Mouse (Mus musculus) heart, postnatal 0 days (tissue): ENCODE measurements at regions not wholly inside any gene's neighbourhood (a gene's known extent, or its start where the extent isn't known, plus 50 kb on each side); places are given as distances from the start of the nearest gene placed in this dataset.

Experiments used
- ATAC-seq: fragments of 200-750 bp; cut with Nextera tagmentation; 2 replicates; pipeline ENCODE4 v1.8.0; 2017; ENCODE audit warnings: low read depth, moderate number of reproducible peaks, moderate library complexity; ENCODE audit not compliant: insufficient read depth
- DNase-seq: peaks from one replicate; pipeline ENCODE4 v3.0.0-alpha.2; 2016; ENCODE audit warnings: low spot score
- H3K27ac ChIP-seq: fragments of 300-500 bp; sonication (generic); 2 replicates; pipeline ENCODE4 v1.5.1; 2014; ENCODE audit warnings: low read depth, mild to moderate bottlenecking
- H3K27me3 ChIP-seq: fragments of 300-500 bp; sonication (generic); 2 replicates; pipeline ENCODE4 v1.6.1; 2014; ENCODE audit warnings: low read length, mixed read lengths; ENCODE audit not compliant: control insufficient read depth, insufficient read depth
- H3K36me3 ChIP-seq: fragments of 300-500 bp; sonication (generic); replicated peaks from 2 replicates; pipeline ENCODE4 v1.6.1; 2014; ENCODE audit warnings: low read length, mixed read lengths; ENCODE audit not compliant: control insufficient read depth, insufficient read depth
- H3K4me1 ChIP-seq: fragments of 300-500 bp; sonication (generic); 2 replicates; pipeline ENCODE4 v1.6.1; 2014; ENCODE audit warnings: antibody characterized with exemption; ENCODE audit not compliant: control insufficient read depth, insufficient read depth
- H3K4me2 ChIP-seq: fragments of 300-500 bp; sonication (generic); 2 replicates; pipeline ENCODE4 v1.6.1; 2014; ENCODE audit warnings: low read depth, mild to moderate bottlenecking, low read length, moderate library complexity
- H3K4me3 ChIP-seq: fragments of 300-500 bp; sonication (generic); 2 replicates; pipeline ENCODE4 v1.5.1; 2014; ENCODE audit warnings: low read depth, low read length
- H3K9ac ChIP-seq: fragments of 300-500 bp; sonication (generic); replicated peaks from 2 replicates; pipeline ENCODE4 v1.6.1; 2014; ENCODE audit warnings: low read depth, low read length, mixed read lengths
- H3K9me3 ChIP-seq: fragments of 300-500 bp; sonication (generic); replicated peaks from 2 replicates; pipeline ENCODE4 v1.6.1; 2016; ENCODE audit warnings: low read length; ENCODE audit not compliant: control insufficient read depth
- CTCF ChIP-seq: IDR thresholded peaks from 2 replicates; pipeline ENCODE4 v1.5.1; 2016; ENCODE audit warnings: antibody characterized with exemption, control low read depth, low read depth
- EP300 ChIP-seq: IDR thresholded peaks from 2 replicates; pipeline ENCODE4 v1.6.1; 2016; ENCODE audit warnings: antibody characterized with exemption, low read depth
- WGBS: fragments of 180-500 bp; shearing (Covaris S2); extraction: QIAGEN DNeasy Blood & Tissue Kit; methylation state at CpG from one replicate; pipeline ENCODE4 v1.1.7; 2014; 5-methylcytosine and 5-hydroxymethylcytosine counted together

DNA sequence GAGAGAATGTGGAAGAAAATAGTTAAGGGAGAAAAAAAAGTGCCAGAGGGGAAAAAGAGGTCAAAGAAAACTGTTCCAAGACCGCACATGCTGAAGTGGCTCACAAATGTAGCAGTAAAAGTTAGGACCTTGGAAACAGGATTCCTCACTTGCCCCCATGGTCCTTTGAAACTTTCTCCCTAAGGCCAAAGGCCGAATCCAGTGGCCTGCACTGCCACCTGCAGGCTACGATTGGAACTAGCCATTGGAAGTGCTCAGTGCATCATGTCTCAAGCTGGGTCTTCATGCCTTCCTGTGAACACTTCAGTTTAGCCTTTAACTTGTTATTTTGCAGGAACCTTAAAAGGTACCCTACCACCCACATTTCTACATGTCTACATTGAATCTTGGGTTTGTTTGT is 56.3 kb upstream of the Mctp2 start:
- DNase-seq: peak; percentile 16
- no peaks in the 10 kb centered on the region for H3K36me3 ChIP-seq
- no peaks in the 10 kb centered on the region for H3K9me3 ChIP-seq
- H3K27me3 ChIP-seq: no peaks in the 10 kb centered on the region
- no peak overlapping the region for H3K27ac ChIP-seq
- H3K9ac ChIP-seq: no peak overlapping the region
- ATAC-seq: no peak
- peak; percentile 85 for TF ChIP-seq CTCF
- TF ChIP-seq EP300: no peak
- no peaks in the 10 kb centered on the region for H3K4me1 ChIP-seq
- H3K4me3 ChIP-seq: no peak overlapping the region
- no peak overlapping the region for H3K4me2 ChIP-seq
- 11% methylated on average over 3 of the region's 3 CpGs for WGBS

GRCm38 (mm10) chr7:72391323-72391722 is 84.9 kb upstream of the Mctp2 start:
- no peaks in the 10 kb centered on the region for H3K9me3 ChIP-seq
- ATAC-seq (no peak), DNase-seq (peak; percentile 8)
- H3K27me3 ChIP-seq: no peaks in the 10 kb centered on the region
- H3K9ac ChIP-seq: no peak overlapping the region
- no peak overlapping the region for H3K4me2 ChIP-seq
- H3K4me3 ChIP-seq: no peak overlapping the region
- 33% methylated on average over 7 of the region's 7 CpGs for WGBS
- no peaks in the 10 kb centered on the region for H3K36me3 ChIP-seq
- H3K4me1 ChIP-seq: no peaks in the 10 kb centered on the region
- TF ChIP-seq CTCF: peak; percentile 53
- TF ChIP-seq EP300: no peak
- no peak overlapping the region for H3K27ac ChIP-seq

- no peak overlapping the region for H3K9ac ChIP-seq
- no peak overlapping the region for H3K4me3 ChIP-seq
- DNase-seq: peak; percentile 52
- no peaks in the 10 kb centered on the region for H3K27me3 ChIP-seq
- H3K4me2 ChIP-seq: no peak overlapping the region
- no peaks in the 10 kb centered on the region for H3K9me3 ChIP-seq
- no peak overlapping the region for H3K27ac ChIP-seq
- no peaks in the 10 kb centered on the region for H3K36me3 ChIP-seq
- no peak for ATAC-seq
- TF ChIP-seq CTCF: peak; percentile 94
- no peak for TF ChIP-seq EP300
- no peaks in the 10 kb centered on the region for H3K4me1 ChIP-seq
Observed at GRCm38 (mm10) chr7:72400056-72400455, 93.6 kb upstream of the Mctp2 start.

DNA sequence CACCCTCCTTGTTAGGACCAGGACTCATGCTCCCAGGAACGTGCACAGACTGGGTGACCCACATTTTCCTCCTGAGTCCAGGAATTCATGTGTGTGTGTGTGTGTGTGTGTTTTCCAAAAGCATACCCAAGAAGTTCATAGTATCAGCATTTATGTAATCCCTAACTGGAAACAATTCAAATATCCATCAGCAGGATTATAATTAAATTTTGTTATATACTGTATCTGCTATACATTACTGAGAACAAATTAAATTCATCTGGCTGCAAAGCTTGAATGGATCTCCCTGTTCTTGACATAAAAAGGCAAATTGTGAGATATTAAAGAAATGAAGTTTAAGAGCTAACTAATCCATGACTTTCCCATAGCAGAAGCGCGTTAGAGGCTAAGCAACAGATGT is 99.7 kb upstream of the Mctp2 start:
- 69% methylated on average over 3 of the region's 3 CpGs for WGBS
- DNase-seq (no peak), ATAC-seq (no peak)
- Histone ChIP-seq H3K9ac (no peak overlapping the region), H3K4me3 (no peak overlapping the region), H3K9me3 (no peaks in the 10 kb centered on the region), H3K4me2 (no peak overlapping the region), H3K4me1 (no peaks in the 10 kb centered on the region), H3K27me3 (no peaks in the 10 kb centered on the region), H3K27ac (no peak overlapping the region), H3K36me3 (no peaks in the 10 kb centered on the region)
- TF ChIP-seq EP300 (no peak), CTCF (no peak)

- Histone ChIP-seq H3K9me3 (no peaks in the 10 kb centered on the region), H3K27me3 (no peaks in the 10 kb centered on the region), H3K36me3 (no peaks in the 10 kb centered on the region), H3K27ac (no peak overlapping the region), H3K4me2 (no peak overlapping the region), H3K9ac (no peak overlapping the region), H3K4me1 (no peaks in the 10 kb centered on the region), H3K4me3 (no peak overlapping the region)
- no peak for TF ChIP-seq EP300
- no peak for TF ChIP-seq CTCF
- no peak for ATAC-seq
- no peak for DNase-seq
- 57% methylated on average over 6 of the region's 6 CpGs for WGBS
Observed at GRCm38 (mm10) chr7:72408409-72408986, 102.1 kb upstream of the Mctp2 start.

DNA sequence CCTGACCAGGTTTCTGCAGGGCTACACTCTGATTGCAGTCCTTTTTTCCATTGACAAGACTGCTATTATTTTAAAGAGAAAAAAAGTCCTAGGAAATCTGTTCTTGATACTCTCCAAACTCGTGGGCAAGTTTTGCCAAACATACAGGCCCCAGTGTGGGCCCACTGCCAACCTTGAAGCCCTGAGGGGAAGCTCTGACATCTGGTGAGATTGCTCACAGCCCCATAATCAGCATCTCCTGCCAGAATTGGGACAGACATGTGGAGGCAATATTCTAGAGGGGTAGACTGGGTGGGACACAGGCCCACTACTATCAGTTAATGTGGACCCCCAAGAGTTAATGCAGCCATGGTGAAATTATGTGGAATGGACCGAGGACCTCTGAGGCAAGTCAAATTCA is 132.1 kb upstream of the Mctp2 start:
- no peak overlapping the region for H3K9ac ChIP-seq
- DNase-seq (no peak), ATAC-seq (no peak)
- no peak overlapping the region for H3K27ac ChIP-seq
- no peaks in the 10 kb centered on the region for H3K27me3 ChIP-seq
- H3K9me3 ChIP-seq: no peaks in the 10 kb centered on the region
- no peaks in the 10 kb centered on the region for H3K36me3 ChIP-seq
- 26% methylated on average over 2 of the region's 2 CpGs for WGBS
- no peak overlapping the region for H3K4me2 ChIP-seq
- H3K4me1 ChIP-seq: no peaks in the 10 kb centered on the region
- TF ChIP-seq EP300 (no peak), CTCF (no peak)
- H3K4me3 ChIP-seq: no peak overlapping the region
